Mouse (Mus musculus): Measurements from ENCODE around the gene Parp8. TPM values are rescaled to one million over a fixed set of nuclear protein-coding genes. Genes with fewer than 3 reads are reported as not detected.
A peak's percentile ranks its signal among the peaks of the same experiment; 100 is the strongest.

The Parp8 gene
- total RNA-seq, 2 experiments from 2014 or later: 30.1 to 31.2 TPM

DNA sequence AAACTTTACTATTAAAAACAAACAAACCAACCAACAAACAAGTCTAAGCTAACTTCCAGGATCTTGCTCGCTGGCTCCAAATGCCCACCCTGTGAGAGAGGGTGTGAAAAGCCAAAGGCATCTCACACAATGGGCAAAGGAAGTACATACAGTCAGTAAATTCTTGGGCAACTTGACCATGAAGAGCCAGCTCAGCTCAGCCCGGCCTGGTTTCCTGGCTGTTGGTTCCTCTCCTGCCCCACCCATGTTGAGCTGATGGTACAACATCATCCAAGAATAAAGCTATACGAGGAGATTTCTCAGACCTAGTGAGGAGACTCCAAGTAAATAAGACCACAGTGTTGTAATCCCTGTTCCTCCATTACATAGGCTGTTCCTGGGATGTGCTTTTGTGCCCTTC is 117.1 kb downstream of the Parp8 start:
- intact Hi-C loops (cut with DNase I): no loop called here
- no peak for DNase-seq (ENCODE audit: low spot score in 2 of 2)

- no peak for DNase-seq (ENCODE audit: low spot score in 2 of 2)
- intact Hi-C loops (cut with DNase I): no loop called here
These were observed 121.9 kb downstream of the Parp8 start for GRCm38 (mm10) chr13:116903394-116903793.

DNA sequence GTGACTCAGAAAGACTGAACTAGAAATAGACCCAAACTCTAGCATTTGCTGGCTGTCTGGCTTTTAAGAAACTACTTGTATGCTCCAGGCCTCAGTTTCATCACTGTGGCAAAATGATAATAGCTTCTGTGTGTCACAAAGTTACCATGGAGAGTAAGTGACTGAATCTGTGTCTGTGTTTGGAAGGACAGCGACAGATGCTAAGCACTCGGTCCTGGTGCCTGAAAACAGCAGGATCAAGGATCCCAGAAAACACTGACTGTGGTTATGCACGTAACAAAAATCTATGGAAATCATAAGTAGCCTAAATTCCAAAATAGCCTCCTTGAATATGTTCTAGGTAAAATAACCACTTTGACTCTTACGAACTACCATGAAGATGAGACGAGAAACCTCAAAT is 126.9 kb downstream of the Parp8 start:
- DNase-seq (ENCODE audit: low spot score in 2 of 2): peak in 1 of 2 experiments; percentile 18
- intact Hi-C loops (cut with DNase I): no loop called here

DNA sequence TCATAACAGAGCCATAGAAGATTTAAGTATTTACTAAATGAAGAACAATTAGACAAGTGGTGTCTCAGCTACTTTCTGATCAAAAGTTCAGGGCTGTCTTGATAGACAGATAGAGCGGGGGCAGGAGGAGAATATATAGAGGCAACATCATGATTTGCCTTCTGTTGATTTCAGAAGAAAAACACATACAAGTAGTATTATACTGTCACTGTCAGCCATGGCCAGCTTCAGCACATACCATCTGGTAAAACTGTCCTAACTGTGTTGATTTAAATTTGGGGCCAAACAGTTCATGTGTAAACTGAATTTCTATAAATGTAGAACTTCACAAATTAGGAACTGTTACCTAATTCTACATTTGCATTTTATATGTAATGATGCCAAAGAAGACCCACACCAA is 127.6 kb downstream of the Parp8 start:
- no peak for DNase-seq (ENCODE audit: low spot score in 2 of 2)

GRCm38 (mm10) chr13:116884422-116884942 is 140.9 kb downstream of the Parp8 start:
- intact Hi-C loops (cut with DNase I): loop anchor here (10.0 kb wide), 1 partner anchor 140 kb away; the partner anchor contains the start of gene Parp8
- DNase-seq (ENCODE audit: low spot score in 2 of 2): no peak

More for the DNA sequence above, 127.6 kb downstream of the Parp8 start:
- intact Hi-C loops (cut with DNase I): no loop called here

DNA sequence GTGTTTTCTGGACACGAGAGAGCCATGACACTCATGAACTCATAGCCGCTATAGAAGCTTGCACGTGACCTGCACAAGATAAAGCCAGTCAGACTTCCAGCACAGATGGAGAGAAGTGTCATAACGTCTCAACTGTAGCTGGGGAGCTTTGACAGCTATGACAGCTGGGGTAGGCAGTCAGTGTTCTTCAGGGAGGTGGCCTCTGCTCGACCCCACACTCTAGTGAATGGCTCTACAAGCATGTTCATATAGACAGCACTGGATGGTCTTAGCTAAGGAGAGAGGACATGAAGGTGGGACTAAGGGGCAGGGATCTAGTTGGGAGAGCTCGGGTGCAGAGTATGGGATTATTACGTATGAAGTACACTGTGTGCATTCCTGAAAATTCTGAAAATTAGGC is 143.1 kb downstream of the Parp8 start:
- DNase-seq (ENCODE audit: low spot score in 2 of 2): no peak
- intact Hi-C loops (cut with DNase I): loop anchor here (10.0 kb wide), 1 partner anchor 143 kb away; the partner anchor contains the start of gene Parp8

DNA sequence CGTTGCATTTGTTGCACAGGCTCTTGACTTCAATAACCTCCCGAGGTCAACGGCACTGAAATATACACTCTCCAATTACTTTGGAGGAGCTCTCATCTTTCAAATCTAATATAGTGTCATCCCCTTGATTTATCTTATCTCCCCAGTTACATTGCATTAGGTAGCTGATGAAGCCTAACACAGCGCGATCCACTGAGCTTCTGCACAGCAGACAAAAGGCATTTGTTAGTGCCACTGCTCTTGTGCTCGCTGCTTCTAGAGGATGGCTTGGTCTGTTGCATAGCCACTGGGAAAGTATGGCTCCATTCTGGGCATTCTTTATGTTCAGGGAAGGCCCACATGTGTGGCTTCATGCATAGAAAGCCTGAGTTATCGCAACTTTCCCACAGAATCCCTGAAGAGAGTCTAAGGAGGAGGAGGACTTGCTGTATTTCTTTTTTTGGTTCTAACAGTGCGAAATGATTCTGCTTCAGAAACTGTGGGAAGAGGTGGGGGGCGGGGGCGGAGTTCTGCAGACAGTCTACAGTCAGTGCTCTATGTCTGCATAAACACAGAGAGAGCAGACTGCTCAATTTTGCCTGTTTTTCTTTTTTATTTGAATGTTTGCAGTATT is 145.7 kb downstream of the Parp8 start:
- peak in 1 of 2 experiments; percentile 12 for DNase-seq (ENCODE audit: low spot score in 2 of 2)

DNA sequence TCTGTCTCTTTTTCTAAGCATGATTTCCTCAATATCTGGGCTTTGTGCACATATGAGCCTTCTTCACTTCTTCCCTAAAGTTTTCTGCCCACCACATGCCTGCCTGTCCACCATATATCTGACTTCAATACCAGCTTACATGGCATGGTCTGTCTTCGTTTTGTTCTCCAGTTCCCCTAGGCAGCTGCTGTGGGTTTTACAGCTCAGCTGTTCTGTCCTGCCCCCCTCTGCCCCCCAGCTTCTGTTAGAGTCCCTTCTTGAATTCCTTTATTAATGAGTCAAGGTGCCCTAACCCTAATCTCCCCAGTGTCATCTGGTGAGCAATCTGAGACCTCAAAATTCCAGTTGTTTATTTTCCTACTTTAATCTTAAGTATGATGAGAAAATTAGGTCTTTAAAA is 155.1 kb downstream of the Parp8 start:
- intact Hi-C loops (cut with DNase I): no loop called here
- DNase-seq (ENCODE audit: low spot score in 2 of 2): no peak

More for the DNA sequence above, 145.7 kb downstream of the Parp8 start:
- intact Hi-C loops (cut with DNase I): loop anchor here (10.0 kb wide), 1 partner anchor 145 kb away; the partner anchor contains the start of gene Parp8

- no peak for DNase-seq (ENCODE audit: low spot score in 2 of 2)
- intact Hi-C loops (cut with DNase I): no loop called here
These were observed 181.4 kb downstream of the Parp8 start for GRCm38 (mm10) chr13:116843937-116844336.

GRCm38 (mm10) chr13:116830984-116831383 is 194.4 kb downstream of the Parp8 start:
- DNase-seq (ENCODE audit: low spot score in 2 of 2): no peak

DNA sequence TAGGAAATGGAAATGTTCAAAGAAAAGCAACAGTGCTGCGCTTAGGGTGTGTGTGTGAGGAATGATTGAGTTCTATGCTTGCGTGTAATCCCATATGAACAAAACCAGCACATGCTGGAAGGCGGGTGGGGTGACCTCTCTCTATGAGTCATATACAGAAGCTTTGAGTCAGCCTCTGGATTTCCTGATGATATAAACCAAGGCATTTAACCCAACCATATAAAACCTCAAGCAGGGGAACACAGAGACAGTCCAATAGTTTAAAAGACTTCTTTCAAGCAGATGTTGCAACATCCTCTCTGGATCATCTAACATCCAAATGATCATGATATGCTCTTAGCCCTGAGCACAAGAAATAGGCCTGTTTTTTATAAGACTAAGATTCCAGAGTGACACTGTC is 196.3 kb downstream of the Parp8 start:
- intact Hi-C loops (cut with DNase I): no loop called here
- DNase-seq (ENCODE audit: low spot score in 2 of 2): no peak

More at GRCm38 (mm10) chr13:116830984-116831383, 194.4 kb downstream of the Parp8 start:
- intact Hi-C loops (cut with DNase I): no loop called here

- DNase-seq (ENCODE audit: low spot score in 2 of 2): no peak
- intact Hi-C loops (cut with DNase I): no loop called here
These were observed 213.9 kb downstream of the Parp8 start for GRCm38 (mm10) chr13:116811456-116811855.

Other genes with a start within 250 kb of the Parp8 start
- 10 to 100 TPM; 21.5 to 25.3 TPM for gene Emb, start 183.0 kb upstream of the Parp8 start, total RNA-seq (2021)
- under 1 TPM; 0.66 to 0.72 TPM for gene Gm17509, start 195.5 kb upstream of the Parp8 start, total RNA-seq (2021)